Mouse (Mus musculus) C2C12 (cell line): Measurements from ENCODE around the gene Pdk2. TPM values are rescaled to one million over a fixed set of nuclear protein-coding genes. Genes with fewer than 3 reads are reported as not detected.
"Not testable (repeated sequence)": the region's sequence is repeated elsewhere in the genome, so short reads cannot be mapped to it uniquely, and the experiment has no call there.

ENCODE experiments used
- H3K27me3 ChIP-seq: one replicate; pipeline ENCODE4 v1.6.1; 2011; ENCODE audit not compliant: control insufficient read depth, insufficient read depth, insufficient read length
- H3K36me3 ChIP-seq: one replicate; pipeline ENCODE4 v1.6.1; 2011; ENCODE audit not compliant: control insufficient read depth, insufficient read depth
- H3K4me3 ChIP-seq: one replicate; pipeline ENCODE4 v1.5.1; 2011; ENCODE audit warnings: mild to moderate bottlenecking, control low read depth; ENCODE audit not compliant: poor library complexity, insufficient read depth, severe bottlenecking
- H3K79me2 ChIP-seq: one replicate; pipeline ENCODE4 v1.6.1; 2011; ENCODE audit not compliant: control insufficient read depth, insufficient read depth
- H3K79me3 ChIP-seq: one replicate; pipeline ENCODE4 v1.6.1; 2011; ENCODE audit warnings: low read depth, control low read depth
- H3ac ChIP-seq: one replicate; pipeline ENCODE3; 2011; ENCODE audit warnings: low read depth; ENCODE audit not compliant: control insufficient read depth, insufficient read length
- CEBPB ChIP-seq: IDR thresholded peaks from one replicate; pipeline ENCODE4 v1.6.1; 2011; ENCODE audit warnings: low read depth, mild to moderate bottlenecking, control low read depth, moderate library complexity
- CTCF ChIP-seq: IDR thresholded peaks from one replicate; pipeline ENCODE4 v1.5.1; 2011; ENCODE audit not compliant: control insufficient read depth, insufficient read depth, insufficient read length
- FOSL1 ChIP-seq: IDR thresholded peaks from one replicate; pipeline ENCODE4 v1.8.0; 2011; ENCODE audit warnings: mild to moderate bottlenecking, low read length; ENCODE audit not compliant: poor library complexity, insufficient read depth, severe bottlenecking
- MAX ChIP-seq: IDR thresholded peaks from one replicate; pipeline ENCODE4 v1.6.1; 2011; ENCODE audit warnings: mild to moderate bottlenecking, control low read depth
- MYOD1 ChIP-seq: IDR thresholded peaks from one replicate; pipeline ENCODE4 v1.6.1; 2011; ENCODE audit warnings: low read depth; ENCODE audit not compliant: control insufficient read depth, insufficient read length
- MYOG ChIP-seq: IDR thresholded peaks from one replicate; pipeline ENCODE4 v1.6.1; 2011; ENCODE audit not compliant: control insufficient read depth, insufficient read length; ENCODE audit errors: extremely low read depth
- USF1 ChIP-seq: IDR thresholded peaks from one replicate; pipeline ENCODE4 v1.6.1; 2011; ENCODE audit warnings: low read depth, mild to moderate bottlenecking, control low read depth, moderate library complexity
- polyA plus RNA-seq: library from polyadenylated mRNA; unstranded; fragments of >200 nt; fragmentation: generic; extraction: Trizol; gene quantifications from one replicate; pipeline ENCODE4 v1.2.1, GENCODE M21; 2012; ENCODE audit warnings: missing spikeins

The Pdk2 gene
- polyA plus RNA-seq, 1 experiment, result 1.8 TPM

- Histone ChIP-seq H3K4me3 (no peak overlapping the region), H3K27me3 (no peaks in the 10 kb centered on the region), H3ac (no peak overlapping the region), H3K79me3 (no peaks in the 10 kb centered on the region), H3K36me3 (peaks cover 32% of the 10 kb centered on the region), H3K79me2 (no peaks in the 10 kb centered on the region)
- no peak for TF ChIP-seq CTCF
- TF ChIP-seq MAX, result no peak
- TF ChIP-seq USF1, result no peak
- TF ChIP-seq CEBPB, result no peak
Measured at GRCm38 (mm10) chr11:95022237-95022992, 18.7 kb downstream of the Pdk2 start.

GRCm38 (mm10) chr11:95015484-95015883 is 25.7 kb downstream of the Pdk2 start:
- no peak for TF ChIP-seq MYOD1
- no peak for TF ChIP-seq CTCF
- no peak for TF ChIP-seq CEBPB
- TF ChIP-seq MYOG, result no peak
- TF ChIP-seq MAX, result no peak
- no peak for TF ChIP-seq USF1
- TF ChIP-seq FOSL1, result no peak
- peaks cover 18% of the 10 kb centered on the region for H3K79me2 ChIP-seq
- H3K79me3 ChIP-seq, result peaks cover 6% of the 10 kb centered on the region
- peaks cover 16% of the 10 kb centered on the region for H3K36me3 ChIP-seq
- no peaks in the 10 kb centered on the region for H3K27me3 ChIP-seq
- H3K4me3 ChIP-seq, result no peak overlapping the region
- no peak overlapping the region for H3ac ChIP-seq

GRCm38 (mm10) chr11:95012487-95012886 is 28.7 kb downstream of the Pdk2 start:
- TF ChIP-seq FOSL1 (no peak), USF1 (no peak), MYOD1 (no peak), MYOG (no peak), CEBPB (no peak), CTCF (no peak), MAX (no peak)
- Histone ChIP-seq H3K79me2 (peaks cover 21% of the 10 kb centered on the region), H3K36me3 (peaks cover 15% of the 10 kb centered on the region), H3K79me3 (peaks cover 6% of the 10 kb centered on the region), H3ac (no peak overlapping the region), H3K27me3 (no peaks in the 10 kb centered on the region), H3K4me3 (no peak overlapping the region)

GRCm38 (mm10) chr11:95012075-95012474 is 29.1 kb downstream of the Pdk2 start:
- peaks cover 21% of the 10 kb centered on the region for H3K79me2 ChIP-seq
- TF ChIP-seq USF1 (no peak), CTCF (no peak), FOSL1 (no peak), CEBPB (no peak), MAX (no peak), MYOG (no peak), MYOD1 (no peak)
- no peak overlapping the region for H3ac ChIP-seq
- peaks cover 6% of the 10 kb centered on the region for H3K79me3 ChIP-seq
- H3K36me3 ChIP-seq, result peaks cover 15% of the 10 kb centered on the region
- H3K4me3 ChIP-seq, result no peak overlapping the region
- H3K27me3 ChIP-seq, result no peaks in the 10 kb centered on the region

- peaks cover 17% of the 10 kb centered on the region for H3K36me3 ChIP-seq
- H3K79me3 ChIP-seq, result peaks cover 6% of the 10 kb centered on the region
- H3K4me3 ChIP-seq, result peak overlapping the region; percentile 14
- H3ac ChIP-seq, result no peak overlapping the region
- H3K79me2 ChIP-seq, result peaks cover 21% of the 10 kb centered on the region
- no peaks in the 10 kb centered on the region for H3K27me3 ChIP-seq
- TF ChIP-seq MYOD1 (no peak), CTCF (no peak), CEBPB (no peak), USF1 (no peak), FOSL1 (no peak)
Measured at GRCm38 (mm10) chr11:95011416-95011815, 29.7 kb downstream of the Pdk2 start.

GRCm38 (mm10) chr11:95010841-95011403 is 30.2 kb downstream of the Pdk2 start:
- Histone ChIP-seq H3K36me3 (peaks cover 19% of the 10 kb centered on the region), H3K4me3 (peak overlapping the region; percentile 66), H3K79me2 (peaks cover 21% of the 10 kb centered on the region), H3ac (peak overlapping the region; percentile 30)
- H3K27me3 ChIP-seq, H3K79me3 ChIP-seq: not testable (repeated sequence)
